Mouse (Mus musculus): Measurements from ENCODE around the gene Bcdin3d.

- TF ChIP-seq CTCF (conservative IDR thresholded peaks at IDR 0.05; ENCODE audit: low read length) (no peak), POU5F1 (IDR thresholded peaks at IDR 0.05; ENCODE audit: borderline replicate concordance, low read length) (no peak), NANOG (IDR thresholded peaks at IDR 0.05; ENCODE audit: borderline replicate concordance, low read length) (no peak)
These were observed 4.8 kb downstream of the Bcdin3d start for GRCm38 (mm10) chr15:99469736-99470135.

All from E14TG2a.4 (cell line).